Mouse (Mus musculus) lung, postnatal 25 days (tissue): ENCODE data around the gene Gm42420.

ENCODE experiments used
- DNase-seq: peaks from one replicate; pipeline ENCODE4 v3.0.0; 2022; ENCODE audit warnings: low spot score

Gene Gm42420

DNA sequence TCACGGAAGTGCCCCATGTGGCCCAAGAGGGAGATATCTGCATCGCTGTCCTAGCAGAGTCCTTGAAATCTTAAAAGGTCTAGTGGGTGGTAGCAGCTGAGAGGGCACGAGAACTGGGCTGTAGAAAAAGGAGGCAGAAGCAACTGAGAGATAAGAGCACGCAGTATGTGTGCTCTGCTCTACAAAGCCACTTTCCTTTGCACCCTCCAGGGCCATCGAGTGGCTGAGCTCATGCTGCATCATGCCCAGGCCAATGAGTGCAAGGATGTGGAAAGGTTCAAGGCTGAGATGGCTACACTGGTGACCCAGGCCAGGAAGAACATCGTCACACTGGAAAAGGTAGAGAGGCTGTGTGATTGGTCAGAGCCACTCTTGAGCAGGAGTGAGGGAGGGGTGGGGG lies at the start of gene Gm42420:
Gm42420 (plus strand) TSS at position 237 of the 400 bp plus-strand sequence.
- DNase-seq, result no peak

DNA sequence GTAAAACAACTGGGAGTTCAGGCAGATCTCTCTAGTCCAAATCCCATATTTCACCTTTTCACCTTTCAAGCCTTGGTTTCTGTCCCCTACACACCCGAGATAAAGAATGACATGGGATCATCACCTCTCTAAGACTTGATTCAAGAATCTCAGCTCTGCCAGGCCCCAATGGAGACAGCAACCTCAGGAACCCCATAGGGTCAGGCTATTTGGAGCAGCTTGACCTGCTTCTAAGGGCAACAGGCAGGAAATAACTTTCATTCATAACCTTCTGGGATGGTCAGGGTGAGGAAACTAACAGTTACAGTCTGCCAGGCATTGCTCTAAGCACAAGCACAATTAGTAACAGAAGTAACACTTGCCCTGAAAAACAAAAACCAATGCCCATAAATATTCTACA lies 48.9 kb upstream of the Gm42420 start:
- DNase-seq, result no peak

DNA sequence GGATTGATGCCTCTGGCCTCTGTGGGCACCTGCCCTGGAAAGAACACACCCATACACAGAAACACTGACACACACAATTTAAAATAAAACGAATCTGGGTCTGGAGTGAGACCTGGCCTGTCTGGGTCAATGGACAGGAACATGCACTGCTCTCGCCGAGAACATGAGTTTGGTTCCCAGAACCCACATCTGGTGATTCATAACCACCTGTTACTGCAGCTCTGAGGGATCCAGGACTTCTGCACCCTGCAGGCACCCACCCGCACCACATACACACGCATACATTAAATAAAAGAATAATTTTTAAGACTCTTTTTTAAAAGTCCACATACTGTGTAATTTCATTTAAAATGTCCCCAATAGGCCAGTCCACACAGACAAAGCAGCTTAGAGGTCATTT lies 48.3 kb upstream of the Gm42420 start:
- no peak for DNase-seq

DNA sequence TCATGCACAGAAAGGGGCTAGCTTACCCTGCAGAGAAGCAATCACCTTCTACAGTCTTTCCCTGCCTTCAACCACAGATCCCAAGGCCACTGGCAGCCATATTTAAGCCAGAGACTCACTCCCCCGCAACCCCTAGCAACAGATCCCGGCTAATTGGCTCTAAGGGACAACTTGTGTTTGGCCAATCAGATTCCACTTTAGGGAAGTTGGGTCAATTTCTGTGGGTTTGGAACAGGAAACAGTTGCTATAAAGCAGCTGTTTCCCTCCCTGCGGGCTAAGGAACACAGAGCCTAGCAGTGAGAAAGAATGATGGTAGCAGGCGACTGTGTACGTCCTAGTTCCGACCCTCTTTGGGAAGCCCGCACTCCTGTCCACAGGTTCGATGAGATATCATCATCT lies 47.3 kb upstream of the Gm42420 start:
- no peak for DNase-seq

DNA sequence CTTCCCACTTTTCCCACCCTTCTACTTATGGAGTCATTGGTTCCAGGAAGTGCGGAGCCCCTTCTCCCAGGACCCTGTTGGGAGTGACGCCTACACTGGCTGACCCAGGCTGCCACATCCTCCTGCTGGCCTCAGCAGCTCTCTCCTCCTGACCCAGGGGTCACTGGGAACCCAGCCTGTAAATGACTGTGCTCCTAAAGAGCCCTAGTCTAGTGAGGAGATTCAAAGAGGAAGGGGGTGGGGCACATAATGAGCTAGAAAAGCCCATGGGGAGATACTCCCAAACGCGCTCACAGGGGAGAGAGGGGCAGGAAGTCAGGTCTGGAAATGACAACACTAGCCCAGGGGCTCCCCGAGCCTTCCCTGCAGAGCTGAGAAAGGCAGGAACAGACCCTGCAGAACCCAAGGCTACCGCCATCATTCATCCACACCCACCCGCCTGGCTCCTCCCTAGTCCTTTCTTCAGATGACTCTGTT lies 45.8 kb upstream of the Gm42420 start:
- DNase-seq, result peak; percentile 50

DNA sequence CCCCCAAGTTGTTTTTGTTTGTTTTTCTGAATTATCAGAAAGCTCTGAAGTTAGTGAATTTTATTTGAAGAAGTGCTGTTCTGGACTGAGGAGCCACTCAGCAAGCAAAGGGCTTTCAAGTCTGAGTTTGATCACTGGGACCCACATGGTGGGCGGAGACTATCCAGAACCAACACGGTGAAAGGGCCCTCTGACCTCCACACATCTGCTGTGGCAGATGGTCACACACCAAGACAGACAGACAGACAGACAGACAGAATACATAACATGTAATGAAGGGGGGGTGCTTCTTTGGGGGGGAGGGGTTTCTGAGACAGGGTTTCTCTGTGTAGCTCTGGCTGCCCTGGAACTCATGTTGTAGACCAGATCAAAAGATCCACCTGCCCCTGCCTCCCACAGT lies 45.0 kb upstream of the Gm42420 start:
- no peak for DNase-seq

DNA sequence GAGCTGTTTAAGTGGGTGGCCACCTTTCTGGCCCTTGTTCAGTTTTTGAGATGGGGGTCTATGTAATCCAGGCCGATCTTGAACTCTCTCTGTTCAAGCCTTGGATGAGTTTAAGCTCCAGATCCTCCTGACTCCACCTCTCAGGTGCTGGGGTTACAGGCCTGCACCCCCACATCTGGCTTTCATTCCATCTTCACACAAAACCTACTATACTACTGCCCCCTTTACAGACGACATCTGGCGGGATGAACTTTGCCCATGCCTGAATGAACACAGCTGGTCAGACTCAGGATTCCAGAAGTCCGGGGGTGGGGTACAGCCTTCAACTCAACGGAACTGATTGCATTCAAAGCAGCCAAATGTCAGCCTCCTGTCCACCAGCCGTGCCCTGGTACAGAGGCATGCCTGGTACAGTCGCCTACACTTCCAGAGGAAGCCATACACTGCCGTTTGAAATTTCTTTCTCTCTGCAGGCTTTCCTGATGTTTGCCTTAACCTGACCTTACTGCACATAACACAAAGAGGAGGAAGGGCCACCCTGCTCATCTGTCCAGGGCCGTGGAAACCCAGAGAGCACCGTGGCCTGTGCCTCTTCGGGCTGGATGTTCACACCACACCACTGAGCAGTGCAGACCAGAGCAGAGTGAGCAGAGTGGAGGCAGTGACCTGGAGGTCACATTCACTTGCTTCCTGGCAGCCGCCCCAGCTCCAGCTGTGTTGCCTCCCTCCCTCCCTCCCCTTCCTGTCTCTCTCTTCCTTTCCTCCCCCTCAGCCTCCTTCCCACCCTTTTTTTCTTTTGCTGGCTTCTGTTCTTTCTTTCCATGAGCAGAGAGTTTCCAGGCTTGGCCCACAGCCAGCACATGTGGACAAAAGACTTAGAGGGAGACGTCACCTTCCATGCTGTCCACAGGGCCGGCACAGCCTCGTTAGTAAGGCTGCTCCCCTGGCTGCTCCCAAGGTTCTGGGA lies 42.6 kb upstream of the Gm42420 start:
- DNase-seq, result peak; percentile 61

DNA sequence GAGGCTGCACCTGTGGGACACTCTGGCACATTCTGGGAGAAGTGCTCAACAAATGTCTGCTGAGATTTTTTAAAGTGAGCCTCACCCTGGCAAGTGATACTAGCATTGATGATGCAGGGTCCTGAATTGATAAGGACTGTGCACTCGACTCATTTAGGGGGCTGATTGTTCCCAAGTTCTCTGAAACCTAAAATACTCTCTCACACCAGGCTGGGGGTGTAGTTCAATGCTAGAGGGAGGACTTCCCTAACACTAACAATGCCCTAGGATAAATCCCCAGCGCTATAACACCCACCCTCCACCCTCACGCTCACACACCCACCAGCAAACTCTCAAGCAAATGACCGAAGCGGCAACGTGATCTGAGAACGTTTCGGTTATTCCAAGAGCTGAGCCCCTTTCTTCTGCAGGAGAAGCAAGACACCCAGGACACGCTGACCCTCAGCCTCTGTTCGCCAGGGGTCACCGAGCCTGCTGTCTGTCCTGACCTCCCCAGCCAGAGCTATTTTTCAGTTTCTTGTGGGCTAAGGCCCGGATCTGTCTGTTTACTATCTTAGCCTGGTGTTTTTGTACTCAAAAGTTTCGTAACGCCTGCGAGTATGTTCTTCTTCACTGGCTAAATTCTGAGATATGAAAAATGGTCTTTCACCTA lies 41.7 kb upstream of the Gm42420 start:
- DNase-seq, result peak; percentile 53

DNA sequence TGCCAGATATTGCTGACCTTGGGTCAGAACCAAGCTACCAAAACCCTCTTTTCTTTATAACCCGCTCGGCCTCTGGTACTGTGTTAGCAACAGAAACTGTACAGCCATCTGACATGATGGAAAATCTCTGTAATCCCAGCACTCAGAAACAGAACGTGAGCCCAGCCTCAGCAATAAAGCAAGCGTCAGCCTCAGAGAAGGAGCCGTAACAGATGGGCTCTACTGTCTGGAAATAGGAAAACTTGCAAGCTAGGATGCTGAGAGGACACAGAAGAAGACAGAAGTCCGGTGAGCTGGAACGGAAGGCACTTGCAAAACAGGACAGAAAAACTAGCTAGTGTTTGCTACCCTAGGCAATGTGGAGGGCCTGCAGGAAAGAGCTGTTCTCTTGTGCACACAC lies 40.1 kb upstream of the Gm42420 start:
- DNase-seq, result no peak

DNA sequence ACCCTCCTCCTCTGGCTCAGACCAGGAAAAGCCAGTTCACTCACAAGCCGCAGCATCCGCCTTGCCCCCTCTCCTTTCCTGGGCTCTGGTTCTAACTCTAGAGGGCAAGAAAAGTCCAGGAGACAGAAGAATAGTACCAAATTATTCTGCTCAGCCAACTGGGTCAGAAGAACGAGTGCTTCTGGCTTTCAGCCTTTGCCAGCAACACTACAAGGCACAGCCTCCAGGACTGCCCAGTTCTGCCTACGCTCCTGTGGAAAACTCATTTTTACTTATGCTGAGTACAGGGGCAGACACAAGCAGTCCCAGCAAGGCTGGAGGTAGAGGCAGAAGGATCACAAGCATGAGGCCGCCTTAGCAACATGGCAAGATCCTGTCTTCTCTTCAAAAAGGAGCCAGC lies 37.5 kb upstream of the Gm42420 start:
- no peak for DNase-seq

DNA sequence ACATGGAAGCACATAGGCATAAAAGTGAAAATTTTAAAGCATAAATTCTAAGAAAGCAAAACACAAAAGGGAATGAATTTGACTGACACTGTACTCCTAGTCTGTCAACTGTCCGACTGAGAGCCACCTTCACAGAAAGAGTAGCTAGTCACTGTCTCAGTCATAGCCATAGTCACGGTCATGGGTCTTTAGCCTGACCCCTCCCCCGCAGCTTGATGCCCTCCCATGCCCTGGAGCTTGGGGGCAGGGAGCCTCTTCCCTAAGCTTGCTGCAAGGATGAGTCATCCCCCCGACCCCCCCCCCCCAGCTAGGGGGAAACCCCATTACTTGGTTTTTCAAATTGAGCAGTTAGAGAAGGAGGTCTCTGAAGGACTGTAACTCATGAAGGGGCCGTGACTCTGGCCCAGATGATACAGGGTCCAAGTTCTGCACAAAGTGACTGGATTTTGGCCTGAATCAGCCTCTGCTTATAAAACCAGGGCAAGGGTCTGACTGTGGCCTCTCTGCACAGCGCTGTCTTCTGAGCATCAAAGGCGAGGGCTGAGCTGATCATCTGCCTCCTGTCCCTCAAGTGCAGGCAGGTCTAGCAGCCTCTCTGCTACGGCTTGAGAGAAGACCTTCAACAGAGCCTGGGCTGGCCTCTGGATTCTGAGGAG lies 33.4 kb upstream of the Gm42420 start:
- DNase-seq, result no peak

DNA sequence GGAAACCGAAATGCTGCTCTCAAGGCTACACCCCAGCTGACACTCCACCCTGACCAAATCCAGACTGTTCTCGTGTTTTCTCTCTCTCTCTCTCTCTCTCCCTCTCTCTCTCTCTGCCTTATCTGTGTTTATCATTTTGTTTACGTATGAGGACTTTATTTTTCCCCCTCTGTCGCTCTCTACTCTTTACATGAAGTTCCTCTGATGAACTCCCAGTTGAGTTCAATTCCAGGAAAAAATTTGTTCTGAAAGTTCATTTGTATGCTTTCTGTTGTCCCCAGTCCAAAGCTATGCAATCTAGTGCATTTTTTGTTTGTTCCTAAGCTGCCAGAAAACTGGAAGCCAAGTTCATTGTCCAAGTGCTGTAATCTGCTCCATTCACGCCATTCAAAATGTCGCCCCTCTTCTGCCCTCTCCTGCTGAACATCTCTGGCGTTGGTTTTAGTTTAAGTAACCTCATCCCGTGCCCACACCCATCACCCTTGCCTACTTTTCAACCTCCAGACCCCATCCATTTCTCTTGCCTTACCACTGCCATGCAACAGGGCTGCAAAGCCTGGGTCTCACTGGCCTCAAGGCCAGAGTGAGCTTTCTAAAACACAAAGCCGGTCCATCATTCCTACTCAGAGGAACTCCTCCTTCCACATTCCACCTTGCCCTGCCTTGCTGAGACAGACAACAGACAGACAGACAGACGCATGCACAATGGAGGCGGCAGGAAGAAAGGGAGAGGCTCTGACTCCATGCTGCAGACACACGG lies 30.5 kb upstream of the Gm42420 start:
- DNase-seq, result no peak

DNA sequence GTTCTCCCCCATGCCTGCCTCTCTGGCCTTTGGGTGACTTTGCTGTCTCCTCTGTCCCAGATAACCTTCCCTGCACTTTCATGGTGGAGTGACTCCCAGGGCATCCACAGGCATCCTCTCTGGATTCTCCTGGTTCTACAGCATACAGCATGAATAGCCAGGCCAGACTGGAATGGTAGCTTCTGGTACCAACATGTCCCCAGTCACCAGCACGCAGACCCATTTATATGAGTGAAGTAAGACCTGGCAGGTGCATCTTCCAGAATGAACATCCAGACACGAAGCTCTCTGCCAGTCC lies 30.0 kb upstream of the Gm42420 start:
- no peak for DNase-seq

DNA sequence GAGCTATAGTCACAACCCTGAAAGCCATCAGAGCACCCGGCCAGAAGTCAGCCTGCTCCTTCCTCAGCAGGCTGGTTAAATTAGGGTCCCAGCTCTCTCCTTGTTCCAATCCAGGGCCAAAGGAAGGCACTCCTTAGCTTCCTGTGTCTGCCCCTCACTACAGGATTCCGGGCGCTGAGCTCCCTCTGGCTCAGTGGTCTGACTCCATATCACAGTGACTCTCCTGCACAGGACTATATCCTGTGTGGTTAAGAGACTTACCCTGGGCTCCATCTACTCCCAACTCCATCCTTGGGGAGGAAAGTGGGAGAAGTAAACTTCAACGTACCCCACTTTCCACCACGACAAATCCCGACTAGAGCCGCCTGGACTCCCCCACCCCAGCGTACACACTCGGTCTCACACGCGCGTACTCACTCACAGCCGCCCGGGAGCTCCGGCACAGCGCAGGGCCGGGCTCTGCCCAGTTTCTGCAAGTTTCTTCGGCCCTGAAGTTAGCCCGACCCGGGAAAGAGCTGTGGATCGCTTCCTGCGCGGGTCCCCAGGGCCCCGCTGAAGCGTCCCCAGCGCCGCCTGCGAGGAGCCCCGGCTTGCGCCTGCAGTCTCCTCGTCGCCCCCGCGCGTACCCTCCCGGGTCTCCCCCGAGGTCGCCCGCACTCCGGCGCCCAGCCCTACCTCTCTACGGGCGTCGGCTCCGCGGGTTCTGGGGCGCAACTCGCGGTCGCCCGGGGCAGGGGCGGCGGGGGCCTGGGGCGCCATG lies 28.5 kb upstream of the Gm42420 start:
- DNase-seq, result no peak

DNA sequence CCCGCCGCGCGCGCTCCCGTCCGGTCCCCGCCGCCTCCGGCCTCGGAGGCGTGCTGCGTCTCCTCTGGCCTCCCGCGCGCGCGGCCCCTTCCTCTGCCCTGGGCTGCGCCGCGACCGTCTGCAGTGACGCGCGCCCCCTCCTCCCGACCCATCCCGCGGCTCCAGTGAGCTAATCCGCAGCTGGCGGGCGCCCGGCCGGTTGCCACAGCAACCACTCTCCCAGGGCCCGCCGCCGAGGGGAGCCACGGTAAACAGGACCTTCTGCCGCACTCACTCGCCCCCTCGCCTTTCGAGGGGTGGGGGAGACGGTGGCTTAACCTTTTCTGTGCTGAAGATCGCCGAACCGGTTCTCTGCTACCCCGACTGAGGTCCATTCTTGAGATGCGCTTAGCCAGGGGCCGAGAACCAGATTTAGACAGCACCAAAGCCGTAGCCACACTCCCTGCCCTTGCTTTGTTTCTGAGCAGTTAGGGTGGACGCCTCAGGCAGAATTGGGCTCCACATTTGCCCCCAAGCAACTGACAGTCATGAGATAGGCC lies 27.8 kb upstream of the Gm42420 start, which contains the start of gene Dennd2a:
Dennd2a (minus strand) TSS at position 145 of the 539 bp plus-strand sequence.
- DNase-seq, result no peak

DNA sequence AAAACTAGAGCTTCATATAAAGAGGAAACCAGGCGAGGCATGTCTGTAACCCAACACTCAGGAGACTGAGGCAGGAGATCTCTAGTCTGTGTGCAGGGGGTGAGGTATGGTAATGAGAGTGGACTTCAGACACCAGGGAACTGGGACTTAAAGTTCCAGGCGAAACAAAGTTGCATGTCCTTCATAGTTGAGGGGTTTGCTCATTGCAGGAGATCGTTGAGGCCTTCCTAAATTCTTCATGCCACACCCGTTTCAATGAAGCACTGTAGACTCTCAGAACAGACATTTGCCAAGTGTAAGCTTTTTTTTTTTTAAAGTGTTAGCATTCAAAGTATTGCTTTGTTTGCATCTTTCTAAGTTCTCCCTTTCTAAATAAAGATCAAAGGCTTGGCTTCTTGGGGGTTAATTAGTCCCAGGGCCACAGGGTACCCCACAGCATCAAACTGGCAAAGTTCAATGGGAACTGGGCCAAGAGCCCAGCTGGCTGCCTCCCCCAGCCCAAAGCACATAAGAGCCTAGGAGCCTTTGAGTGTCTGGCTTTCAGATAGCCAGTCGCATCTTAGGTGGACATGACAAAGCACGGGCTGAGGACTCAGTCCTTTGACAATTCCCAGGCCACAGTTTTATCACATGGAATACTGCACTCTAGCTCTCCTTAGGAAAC lies 26.1 kb upstream of the Gm42420 start:
- no peak for DNase-seq

DNA sequence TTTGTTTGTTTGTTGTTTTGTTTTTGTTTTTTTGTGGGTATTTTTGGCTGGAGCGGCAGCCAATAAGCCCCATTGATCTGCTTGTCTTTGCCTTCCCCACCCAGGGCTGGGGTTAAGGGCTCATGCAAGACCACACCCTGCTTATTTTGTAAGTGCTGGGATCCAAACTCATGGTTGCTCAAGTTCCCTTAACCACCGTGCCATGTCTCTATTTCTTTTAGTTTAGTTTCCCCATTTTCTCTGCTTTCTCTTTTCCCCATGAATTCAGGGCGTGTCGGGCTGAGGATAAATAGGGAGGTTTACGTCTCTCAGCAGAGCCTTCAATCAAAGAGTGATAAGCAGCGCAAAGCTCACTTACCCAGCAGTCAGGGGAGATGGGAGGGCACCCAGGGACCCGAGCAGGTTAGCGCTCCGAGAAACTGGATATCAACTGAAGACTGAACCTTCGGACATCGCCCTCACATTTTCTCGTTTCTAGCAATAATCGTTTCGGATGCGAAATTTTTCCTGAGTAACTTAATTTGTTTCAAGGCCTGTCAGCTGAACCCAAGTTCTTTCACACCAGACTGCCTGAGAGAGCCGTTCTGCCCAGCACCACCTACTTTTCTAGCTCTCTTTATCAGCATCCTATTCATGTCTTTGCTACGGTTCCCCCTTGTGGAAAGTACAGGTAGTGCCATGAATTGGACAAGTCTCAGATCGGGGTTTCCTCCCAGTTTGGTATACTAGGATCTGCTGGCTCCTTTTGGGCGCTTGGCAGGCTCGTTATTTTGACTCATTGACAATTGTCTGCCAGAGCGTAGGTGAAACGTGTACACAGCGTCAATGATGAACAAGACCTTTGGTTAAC lies 23.2 kb upstream of the Gm42420 start:
- peak; percentile 87 for DNase-seq

DNA sequence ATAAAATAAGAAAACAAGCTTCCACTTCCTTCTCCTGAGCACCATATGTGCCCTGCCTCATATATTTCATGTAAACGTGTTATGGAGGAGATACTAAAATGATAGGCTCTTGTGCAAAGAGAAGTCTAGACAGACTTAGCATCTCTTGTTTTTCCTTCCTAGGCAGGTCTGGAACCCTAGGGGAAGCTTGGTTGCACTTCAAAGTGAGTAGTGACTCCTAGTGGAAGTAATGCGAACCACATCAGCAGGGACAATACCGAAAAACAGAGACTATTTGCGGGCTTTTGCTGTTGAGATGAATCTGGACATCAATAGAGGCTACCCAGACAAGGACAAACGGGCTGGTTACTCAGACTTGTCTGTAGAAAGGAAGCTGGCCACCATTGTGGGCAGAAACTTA lies 18.0 kb upstream of the Gm42420 start:
- peak; percentile 51 for DNase-seq

DNA sequence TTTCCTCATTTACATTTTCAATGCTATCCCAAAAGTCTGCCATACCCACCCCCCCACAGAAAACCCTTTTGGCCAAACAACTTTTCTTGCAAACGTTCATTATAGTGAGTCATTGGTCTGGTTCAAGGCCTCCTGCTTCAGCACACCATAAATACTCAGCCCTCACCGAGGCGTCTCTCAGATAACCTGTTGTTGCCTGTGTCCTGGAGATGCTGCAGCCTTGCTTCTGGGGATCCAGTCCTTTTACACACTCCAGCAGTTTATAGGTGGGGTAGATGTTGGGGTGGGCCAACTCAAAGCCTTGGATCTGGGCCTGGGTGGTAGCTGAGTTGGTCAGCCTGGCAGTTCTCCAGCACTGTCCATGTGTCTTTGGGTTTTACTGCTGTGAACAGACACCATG lies 15.1 kb upstream of the Gm42420 start:
- DNase-seq, result no peak
